Mouse (Mus musculus) adipocyte (in vitro differentiated cells): ENCODE measurements around the gene Timm50.
A peak's percentile ranks its signal among the peaks of the same experiment; 100 is the strongest.

Experiments
- DNase-seq: peaks from one replicate; pipeline ENCODE4 v3.0.0-alpha.2; 2016; ENCODE audit warnings: low spot score

The Timm50 gene

DNA sequence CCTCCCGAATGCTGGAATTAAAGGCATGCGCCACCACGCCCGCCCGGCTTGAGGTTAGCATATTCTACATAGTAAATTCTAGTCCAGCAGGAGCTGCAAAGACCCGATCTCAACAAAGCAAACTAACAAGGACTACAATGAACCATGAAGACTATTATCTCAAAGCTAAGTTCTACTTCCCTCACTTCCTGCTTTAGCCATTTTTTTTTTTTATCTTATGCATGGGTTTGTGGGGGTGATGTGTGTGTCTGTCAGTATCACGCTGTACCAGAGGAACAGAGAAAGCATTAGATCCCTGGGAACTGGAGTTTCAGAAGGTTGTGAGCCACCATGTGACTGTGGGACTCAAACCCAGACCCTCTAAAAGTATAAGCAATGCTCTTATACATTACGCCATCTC is 13.4 kb upstream of the Timm50 start:
- no peak for DNase-seq

DNA sequence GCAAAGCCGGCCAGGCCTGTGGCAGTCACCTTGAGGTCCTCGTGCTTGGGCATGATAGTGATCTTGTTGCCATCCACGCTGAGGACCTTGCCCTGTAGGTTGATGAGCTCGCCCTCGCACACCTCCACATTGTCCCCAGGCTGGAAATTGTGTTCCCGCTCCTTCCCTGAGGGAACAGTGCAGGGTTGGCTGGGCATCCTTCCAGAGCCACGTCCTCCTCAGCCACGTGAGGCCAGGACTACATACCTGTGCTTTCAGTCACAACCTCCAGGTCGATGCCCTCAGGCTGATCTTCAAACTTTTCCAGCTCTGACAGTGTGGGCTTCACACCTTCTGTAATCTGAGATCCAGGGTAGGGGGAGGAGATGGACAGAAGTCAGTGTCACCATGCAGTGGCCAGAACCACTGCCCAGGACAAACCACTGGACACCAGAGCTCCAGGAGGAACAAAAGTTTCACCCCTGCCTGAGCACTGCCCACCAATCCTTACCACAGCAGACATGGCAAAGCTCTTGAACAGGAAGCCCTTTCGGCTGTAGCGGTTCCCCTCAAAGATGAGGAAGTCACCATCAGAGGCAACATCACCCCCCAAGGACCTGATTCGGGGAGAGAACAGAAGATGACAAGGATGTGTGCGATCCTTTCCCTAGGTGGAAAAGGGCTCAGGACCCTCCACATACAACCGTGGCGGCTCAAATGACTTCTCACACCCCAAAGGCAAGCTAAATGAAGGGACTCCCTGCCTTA is 10.3 kb upstream of the Timm50 start:
- no peak for DNase-seq

DNA sequence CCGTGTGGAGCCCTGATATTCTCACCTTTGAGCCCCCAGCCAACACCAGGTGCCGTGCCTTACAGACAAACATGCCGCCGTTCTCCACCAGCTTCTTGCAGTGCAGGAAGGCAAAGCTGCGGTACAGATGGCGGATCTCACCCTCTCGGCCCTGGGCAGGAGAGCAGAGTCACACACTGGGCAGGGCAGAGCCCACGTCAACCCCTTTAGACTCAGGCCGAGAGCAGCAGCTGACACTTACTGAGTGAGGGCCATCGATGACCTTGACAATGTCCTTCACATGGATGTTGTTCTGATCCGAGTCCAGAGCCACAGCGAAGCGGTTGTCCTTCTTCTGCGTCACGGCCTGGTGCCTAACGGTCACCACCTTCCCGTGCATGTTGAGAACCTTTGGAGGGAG is 6.8 kb upstream of the Timm50 start:
- DNase-seq: no peak

DNA sequence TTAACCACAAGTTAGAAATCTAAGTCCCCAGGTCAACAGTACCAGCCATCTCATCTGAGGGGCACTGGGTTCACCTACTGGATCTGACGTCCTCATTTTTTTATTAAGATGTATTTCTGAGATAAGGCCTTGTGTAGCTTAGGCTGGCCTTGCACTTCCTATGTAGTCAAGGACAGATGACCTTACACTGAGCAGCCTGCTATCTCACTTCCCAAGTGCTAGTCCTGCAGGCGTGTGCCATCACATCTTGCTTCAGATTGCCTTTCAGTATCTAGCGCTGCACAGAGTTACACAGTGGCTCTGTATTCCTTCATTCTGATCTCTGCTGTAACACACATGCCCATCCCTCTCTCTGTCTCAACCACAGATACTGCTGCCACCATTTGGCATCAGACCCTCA is 6.2 kb upstream of the Timm50 start:
- no peak for DNase-seq

DNA sequence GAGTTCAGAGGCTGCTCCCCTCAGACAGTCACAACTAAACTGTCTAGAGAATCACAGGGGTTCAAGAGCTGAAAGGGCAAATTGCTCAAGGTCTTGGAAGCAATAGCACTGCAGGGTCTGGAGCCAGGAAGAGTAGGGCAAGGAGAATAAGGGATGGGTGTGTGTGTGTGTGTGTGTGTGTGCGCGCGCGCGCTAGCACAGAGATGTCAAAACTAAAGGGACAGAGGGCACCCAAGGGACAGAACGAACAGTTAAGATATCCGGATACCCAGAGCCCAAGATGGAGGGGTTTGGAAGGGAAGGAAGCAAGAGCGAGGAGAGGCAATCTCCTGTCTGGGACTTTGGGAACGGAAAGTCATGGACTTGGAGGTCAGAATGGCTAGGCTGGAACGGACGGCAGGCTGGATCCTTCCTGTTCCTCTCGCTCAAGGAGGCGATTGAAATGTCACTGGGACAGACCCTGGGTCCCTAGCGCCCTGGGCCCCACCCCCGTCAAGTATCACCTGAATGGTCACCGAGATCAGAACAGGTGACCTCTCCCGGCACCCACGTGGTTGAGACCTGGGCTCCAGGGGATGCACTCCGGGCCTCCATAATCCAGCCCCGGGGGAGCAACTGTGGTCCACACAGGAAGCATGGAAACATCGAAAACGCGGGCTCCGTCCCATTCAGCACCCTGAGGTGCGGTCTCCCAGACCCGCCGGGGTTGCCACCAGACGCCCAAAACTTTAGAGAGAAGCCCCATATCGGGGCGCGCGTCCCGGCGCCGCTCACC is 534 bp downstream of the Timm50 start:
- peak; percentile 75 for DNase-seq

DNA sequence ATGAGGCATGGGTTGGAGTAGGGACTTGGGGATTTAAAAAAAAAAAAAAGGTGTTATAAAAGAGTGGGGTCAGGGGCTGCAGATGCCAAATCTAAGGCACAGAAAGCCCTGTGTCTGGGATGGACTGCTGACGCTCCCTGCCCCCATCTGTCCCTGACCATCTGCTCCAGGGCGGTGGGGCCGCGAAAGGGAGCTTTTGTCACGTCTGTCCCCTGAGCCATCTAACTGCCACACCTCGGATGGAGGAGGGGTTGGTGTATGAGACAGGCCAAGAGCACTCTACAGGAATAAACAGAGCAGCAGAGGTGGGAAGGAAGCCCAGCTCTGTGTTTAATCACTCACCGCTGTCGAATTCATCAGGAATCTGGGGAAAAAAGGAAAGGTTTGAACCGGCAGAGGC is 2.1 kb downstream of the Timm50 start:
- DNase-seq: no peak

DNA sequence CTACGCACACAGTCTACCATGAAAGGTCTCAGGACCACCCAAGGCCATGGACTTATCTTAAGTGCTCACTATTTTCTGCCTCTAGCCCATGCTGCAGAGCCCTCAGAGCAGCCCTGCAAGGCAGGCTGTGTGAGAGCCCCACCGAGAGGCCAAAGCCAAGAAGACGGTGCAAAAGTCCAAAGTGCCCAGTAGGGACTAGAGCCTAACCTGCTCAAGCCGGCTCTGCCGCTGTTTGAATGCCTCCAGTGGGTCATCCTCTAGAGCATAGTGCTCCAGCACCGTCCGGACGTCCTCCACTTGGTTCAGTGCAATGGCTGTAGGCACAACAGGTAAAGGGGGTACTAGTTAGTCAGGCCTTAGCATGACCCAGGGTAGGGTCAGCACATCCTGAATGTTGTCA is 5.7 kb downstream of the Timm50 start:
- no peak for DNase-seq

DNA sequence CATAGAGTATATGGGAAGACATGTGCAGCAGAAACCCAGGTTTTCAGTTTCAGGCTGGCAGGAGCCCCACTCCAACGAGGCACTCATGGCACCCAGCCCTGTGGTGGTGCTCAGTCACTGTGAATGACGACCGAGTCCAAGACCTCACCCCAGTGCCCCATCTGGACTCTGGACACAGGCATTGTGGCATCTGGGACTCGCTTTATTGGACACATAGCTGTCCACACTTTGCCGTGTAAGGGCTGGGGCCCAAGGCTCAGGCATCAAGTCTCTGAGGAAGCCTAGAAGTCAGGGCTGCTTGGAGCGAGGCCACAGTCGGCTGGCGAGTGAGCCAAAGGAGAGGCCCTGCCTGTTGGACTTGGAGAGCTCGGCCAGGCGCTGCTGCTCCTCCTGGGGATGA is 6.2 kb downstream of the Timm50 start:
- peak; percentile 66 for DNase-seq

DNA sequence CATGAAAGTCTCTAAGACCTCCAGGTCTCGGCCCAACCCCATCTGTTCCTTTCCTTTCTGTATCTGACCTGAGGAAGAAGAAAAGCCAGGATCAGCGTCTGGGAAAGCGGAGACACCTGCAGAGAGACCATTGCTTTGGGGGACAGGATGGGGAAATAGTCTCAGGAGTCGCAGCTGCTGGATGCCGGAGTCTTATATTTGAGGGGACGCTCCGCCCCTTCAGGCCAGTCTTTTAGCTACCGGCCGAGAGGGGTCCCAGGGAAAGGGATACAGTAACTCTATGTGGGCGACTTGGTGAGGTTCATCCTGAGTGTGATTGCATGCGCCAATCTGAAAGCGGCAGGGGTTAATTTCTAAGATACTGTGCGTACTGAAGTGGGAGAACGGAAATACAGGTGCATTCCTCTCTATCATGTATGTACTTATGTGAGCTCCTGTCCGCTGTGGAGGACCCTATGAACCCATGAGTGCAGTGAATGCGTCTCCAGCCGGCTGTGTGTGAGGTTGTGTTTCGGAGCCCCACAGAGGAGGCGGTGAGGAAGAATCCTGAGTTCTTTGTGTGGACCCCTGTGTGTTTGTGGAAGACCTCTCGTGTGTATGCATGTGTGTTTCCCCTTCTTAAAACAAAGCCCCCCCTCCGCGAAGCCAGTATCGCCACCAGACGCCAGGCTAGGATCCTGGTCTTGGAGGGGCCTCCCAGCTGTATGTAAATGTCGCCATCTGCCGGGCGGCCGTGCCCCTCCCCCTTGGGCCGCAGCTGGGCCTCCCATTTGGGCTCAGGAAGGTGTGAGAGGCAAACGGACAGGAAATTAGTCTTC is 10.0 kb downstream of the Timm50 start, which contains the start of gene Dll3:
Gene Dll3, minus strand, starts transcription at position 623 of the 818 bp plus-strand sequence.
- DNase-seq: peak; percentile 17

DNA sequence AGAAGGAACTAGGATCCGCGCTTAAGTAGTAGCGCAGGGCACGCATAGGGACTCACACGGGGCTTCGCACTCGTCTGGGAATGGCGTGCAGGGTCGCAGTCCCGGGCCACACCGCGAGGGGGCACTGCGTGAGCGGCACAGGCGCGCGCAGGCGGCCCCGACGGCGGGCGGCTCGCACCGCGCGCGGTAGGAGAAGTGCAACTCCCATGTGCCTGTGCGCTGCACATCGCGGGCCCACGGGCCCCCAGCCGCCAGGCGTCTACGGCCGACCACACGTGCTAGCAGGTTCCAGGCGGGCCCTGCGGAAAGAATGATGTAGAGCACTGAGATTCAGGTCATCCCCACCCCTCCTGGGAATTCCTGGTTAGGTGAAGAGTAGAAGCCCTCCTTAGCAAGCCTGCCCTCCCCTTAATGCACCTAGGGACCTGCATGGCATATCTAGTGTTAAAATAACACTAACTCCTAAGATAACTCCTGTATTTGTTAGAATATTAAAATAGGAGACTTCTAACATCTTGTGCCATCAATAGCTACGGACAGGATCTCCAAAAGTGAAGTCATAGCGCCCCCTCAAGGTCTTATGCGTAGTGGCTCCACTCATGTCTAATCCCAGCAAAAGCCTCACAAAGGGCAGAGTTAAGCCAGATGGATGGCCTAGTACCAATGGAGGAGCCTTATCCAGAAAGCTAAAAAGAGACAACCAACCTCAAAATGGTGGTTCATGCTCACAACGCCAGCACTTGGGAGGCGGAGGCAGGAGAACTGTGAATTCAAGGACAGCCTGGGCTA is 12.8 kb downstream of the Timm50 start:
- peak; percentile 72 for DNase-seq

DNA sequence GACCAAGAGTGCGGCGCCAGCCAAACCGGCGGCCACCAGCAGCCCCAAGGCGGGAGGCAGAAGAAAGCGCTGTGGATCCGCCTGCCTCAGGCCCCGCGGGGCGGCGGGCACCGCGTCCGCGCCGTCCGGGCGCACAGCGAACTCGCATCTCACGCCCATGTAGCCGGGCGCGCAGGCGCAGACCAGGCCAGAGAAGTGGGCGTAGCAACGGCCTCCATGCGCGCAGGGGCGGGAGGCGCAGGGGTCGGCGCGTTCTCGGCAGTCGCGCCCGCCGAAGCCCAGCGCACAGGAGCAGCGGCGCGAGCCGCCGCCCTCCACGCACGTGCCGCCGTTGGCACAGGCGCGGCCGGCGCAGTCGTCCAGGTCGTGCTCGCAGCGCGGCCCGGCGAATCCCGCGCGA is 17.4 kb downstream of the Timm50 start:
- no peak for DNase-seq

DNA sequence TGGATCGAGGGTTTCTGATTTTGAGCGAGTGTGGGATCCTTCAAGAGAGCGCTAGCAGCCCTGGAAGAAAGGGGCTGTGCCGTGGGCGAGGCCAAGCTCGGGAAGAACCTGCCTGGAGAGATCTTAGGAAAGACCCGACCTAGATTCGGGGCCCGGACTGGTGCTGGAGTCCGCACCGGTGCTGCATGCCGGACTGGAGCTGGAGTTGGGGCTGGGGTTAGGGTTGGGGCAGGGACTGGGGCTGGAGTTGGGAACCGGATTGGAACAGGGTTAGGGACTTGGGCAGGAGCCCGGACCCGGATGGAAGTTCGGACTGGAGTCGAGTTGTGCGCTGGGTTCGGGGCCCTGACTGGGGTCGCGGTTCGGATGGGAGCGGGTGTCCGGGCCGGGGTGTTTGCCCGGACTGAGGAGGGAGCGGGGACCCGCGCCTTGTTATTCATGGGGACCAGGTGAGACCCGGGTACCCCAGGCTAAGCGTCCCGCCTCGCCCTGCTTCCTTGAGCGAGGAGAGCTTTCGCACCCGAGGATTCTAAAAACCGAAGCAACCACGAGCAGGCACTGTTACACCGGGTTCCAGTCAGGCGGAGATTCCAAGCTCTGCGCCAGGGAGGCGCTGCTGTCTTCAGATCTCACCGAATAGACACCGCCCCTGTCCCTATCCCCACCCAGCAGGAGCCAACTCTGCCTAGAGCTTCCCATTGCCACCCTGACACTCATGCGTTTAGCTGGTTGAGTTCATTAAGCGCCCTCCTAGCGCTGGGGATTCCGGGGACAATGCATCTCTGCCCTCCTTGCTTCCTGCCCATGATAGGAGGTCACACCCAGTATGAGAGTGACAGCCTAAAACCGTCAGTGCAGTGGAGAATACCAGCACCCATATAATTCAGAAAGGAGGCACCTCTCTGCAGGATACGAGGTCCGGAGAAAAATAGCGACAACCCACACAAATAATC is 21.0 kb downstream of the Timm50 start, which contains the start of gene Selenov:
Gene Selenov, minus strand, starts transcription at position 549 of the 953 bp plus-strand sequence.
- DNase-seq: no peak

DNA sequence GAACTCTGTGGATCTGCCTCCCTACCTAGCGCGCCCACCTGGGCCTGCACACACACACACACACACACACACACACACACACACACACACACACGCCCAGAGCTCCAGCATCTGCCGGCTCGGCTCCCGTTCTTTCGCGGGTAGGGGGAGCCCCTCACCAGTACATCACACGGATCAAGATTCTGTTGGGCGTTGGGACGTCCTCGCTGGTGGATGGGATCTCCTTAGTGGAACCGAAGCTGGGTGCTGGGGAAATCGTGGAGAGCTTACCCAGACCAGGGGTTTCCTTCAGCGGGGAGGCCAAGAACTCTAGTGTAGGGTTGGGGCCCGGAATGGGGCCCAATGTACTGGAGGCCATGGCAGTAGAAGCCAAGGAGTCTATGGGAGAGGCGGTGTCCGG is 21.7 kb downstream of the Timm50 start:
- DNase-seq: no peak

DNA sequence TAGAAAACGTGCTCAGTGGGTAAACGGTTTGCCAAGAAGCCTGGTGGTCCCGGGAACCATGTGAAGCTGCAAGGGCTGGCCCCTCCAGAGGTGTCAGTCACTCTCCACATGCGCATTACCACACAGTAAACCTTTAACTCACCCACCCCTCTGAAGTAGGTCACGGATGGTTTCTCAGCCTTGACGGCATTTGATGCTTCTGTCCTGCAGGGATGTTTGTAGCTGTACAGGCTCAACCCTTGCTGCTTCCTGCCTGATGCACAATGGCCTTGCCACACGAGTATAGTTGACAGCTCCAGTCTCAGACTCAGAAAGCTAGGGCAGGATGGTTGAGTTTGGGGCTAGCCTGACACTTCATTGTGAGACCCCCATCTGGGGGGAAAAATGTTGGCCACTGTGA is 31.2 kb downstream of the Timm50 start:
- no peak for DNase-seq

DNA sequence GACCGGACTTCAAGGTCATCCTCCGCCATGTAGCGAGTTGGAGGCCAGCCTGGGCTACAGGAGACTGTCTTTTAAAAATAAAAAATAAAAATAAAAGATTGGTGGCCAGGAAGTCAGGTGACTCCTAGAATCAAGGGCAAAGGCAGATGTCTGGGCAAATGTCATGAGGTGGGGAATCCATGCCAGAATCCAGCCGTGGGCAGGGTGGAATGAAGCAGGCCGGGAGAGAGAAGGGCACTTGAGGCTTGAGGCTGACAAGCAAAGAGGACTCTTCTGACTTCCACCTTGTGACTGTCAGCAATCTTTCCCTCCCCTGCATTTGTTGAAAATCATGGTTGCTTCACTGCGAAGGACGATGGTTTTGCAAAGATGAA is 33.6 kb downstream of the Timm50 start:
- DNase-seq: peak; percentile 49

DNA sequence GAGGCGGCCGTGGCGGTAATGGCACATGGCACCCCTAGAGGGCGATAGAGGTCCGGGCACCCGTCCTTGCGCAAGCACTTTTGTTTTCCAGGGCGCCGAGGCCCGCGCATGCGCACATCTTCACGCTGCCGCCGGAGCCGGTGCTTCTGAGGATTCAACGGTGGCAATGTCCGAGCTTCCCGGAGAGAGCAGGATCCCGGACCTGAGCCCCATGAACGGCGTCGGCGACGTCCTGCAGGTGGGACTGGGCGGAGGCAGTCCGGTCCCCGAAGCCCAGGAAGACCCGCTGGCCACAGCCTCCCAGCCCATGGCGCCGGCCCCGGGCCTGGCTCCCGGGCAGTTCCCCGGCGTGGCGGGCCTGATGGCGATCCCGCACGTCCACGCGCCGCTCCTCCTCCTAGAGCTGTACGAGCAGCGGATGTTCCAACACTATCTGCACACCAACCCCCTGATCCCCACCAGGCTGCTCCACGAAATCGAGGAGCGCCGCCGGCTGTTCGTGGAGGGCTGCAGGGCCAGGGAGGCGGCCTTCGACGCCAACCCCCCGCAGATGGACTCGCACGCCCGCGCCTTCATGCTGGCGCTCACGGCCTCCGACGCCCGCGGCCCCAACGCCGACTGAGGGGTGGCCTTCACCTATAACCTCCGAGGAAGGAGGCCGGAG is 34.1 kb downstream of the Timm50 start, which contains the start of gene Eid2b:
Gene Eid2b, plus strand, starts transcription at position 125 of the 664 bp plus-strand sequence.
- peak; percentile 90 for DNase-seq

DNA sequence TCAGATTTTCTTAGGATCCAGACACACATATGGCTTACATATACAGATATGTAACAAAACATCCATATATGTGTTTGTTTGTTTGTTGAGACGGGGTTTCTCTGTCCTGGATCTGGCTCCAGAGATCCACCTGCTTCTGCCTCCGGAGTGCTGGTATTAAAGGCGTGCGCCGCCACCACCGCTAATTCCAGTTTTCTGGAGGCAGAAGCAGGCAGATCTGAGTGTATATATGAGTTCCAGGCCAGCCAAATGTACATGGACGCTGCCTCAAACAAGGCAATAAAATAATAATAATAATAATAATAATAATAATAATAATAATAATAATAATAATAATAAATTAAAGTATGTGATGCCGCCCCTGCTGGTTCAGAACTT is 34.6 kb downstream of the Timm50 start:
- DNase-seq: no peak

DNA sequence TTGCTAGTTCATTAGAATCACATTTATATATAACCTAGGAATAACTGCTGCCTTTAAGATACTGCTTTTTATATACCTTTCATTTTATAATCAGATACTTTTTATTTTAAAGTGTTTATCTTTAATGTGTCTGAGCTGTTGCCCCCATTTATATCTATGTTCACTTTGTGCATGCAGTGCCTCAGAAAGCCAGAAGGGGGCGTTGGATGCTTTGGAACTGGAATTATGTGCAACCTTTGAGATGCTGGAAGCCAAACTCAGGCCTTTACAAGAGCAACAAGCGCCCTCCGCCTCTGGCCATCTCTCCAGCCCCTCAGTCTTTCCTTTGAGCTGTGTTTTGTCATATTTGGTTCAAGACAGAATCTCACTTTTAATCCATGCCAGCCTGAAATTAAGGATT is 40.1 kb downstream of the Timm50 start:
- no peak for DNase-seq

DNA sequence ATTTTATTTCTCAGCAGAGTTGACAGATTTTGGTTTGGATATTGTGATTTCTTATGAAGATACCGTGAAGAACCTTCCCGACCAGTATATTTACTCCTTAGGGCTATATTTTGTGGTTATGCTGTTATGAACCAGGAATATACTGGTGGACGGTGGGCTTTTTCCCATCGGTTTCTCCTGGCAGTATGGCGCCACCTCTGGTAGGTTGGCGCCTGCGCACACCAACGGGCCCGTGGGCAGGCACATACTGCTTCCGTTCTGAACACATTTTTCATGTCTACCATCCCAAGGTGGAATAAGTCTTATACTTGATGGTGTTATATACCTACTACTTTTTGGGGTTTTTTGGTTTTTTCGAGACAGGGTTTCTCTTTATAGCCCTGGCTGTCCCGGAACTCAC is 42.5 kb downstream of the Timm50 start:
- DNase-seq: no peak

DNA sequence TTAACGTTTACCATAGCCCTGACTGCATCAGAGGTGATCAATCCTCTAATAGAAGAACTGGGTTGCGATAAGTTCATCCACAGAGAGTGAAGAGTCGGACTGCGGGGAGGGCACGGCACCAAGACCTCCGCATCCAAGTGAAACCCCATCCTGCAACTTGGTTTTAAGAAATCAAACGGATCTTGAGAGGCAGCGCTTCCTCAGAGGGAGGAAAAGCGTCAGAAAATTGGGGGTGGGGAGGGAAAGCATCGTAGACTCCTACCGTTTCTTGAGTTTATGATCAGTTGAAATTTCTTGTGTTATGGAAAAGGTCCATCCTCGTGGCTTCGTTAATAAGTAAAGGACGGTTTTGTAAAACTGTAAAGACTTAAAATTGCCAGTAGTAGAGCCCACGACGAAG is 43.3 kb downstream of the Timm50 start:
- DNase-seq: no peak
